8 mouse cellular contexts compared by ENCODE assay signal in genomic region chr4:128727019-128727720, GRCm38 (mm10). TPM values are rescaled to one million over a fixed set of nuclear protein-coding genes. Genes with fewer than 3 reads are reported as not detected.
A peak's percentile ranks its signal among the peaks of the same experiment; 100 is the strongest.
DNase-seq lines count a peak whose midpoint lies in the region; ATAC-seq lines count a peak whose summit lies in the region.

No protein-coding gene starts in this region.

- DNase-seq in ZHBTc4 (ENCODE audit: low read depth, low spot score) = peak; percentile 75
- peak; percentile 47 to 84 for DNase-seq in cerebellum, postnatal 4 days (ENCODE audit: low spot score in 2 of 2)
- peak; percentile 85 for DNase-seq in gastrocnemius, postnatal 10 days
- peak; percentile 91 for DNase-seq in induced T-regulatory cell, adult 2 months (ENCODE audit: low read depth)
- peak; percentile 76 to 86 for DNase-seq in left cerebral cortex, postnatal 25 days (ENCODE audit: low spot score in 2 of 2)
- DNase-seq in right cerebral cortex, postnatal 36 days (ENCODE audit: low spot score in 2 of 2) = peak; percentile 64 to 68
- DNase-seq in yolk sac, embryonic 10.5 days (ENCODE audit: low spot score) = peak; percentile 81

- ATAC-seq in megakaryocyte-erythroid progenitor cell, adult 5-6 weeks (replicated peaks; ENCODE audit: low FRiP score, low TSS enrichment, poor library complexity, severe bottlenecking) = peak; percentile 57

- intact Hi-C loops in left cerebral cortex, postnatal 25 days (cut with DNase I) = loop anchor here (5.0 kb wide), 1 partner anchor 50 kb away; no protein-coding TSS in a partner anchor

RNA-seq across cellular contexts. Expression of gene A3galt2, which starts 28.0 kb away (rescaled TPM):
- under 1 TPM in 1 of 2 experiments, not detected in 1; 0.12 TPM for total RNA-seq in gastrocnemius, postnatal 10 days (2021)
- total RNA-seq in left cerebral cortex, postnatal 25 days (2021) = under 1 TPM; 0.25 to 0.32 TPM
- total RNA-seq in megakaryocyte-erythroid progenitor cell, adult 5-6 weeks (2014; fragmentation: Nextera tagmentation) = 0.31 TPM in 1 of 2 replicates, not detected in the other
- not detected in 2 replicates for total RNA-seq in megakaryocyte-erythroid progenitor cell, adult 5-6 weeks (2017)

Comparison
In these comparisons a context has a peak if more than half of its experiments do, and no peak if none do; other contexts are left out.
1. Peak in every context shown above with its lines: DNase-seq and ATAC-seq.